ENCODE assay signal across 9 mouse cellular contexts in genomic region chr6:117828273-117828672, GRCm38 (mm10). TPM values are rescaled to one million over a fixed set of nuclear protein-coding genes. Genes with fewer than 3 reads are reported as not detected.
A peak's percentile ranks its signal among the peaks of the same experiment; 100 is the strongest.
DNase-seq lines count a peak whose midpoint lies in the region; ATAC-seq and TF ChIP-seq lines count a peak whose summit lies in the region.
"Had no signal": no experiment of that assay in that cellular context is flagged by ENCODE, and none has a peak within 500 bp of the region (broad histone marks: within the 10 kb centered on the region; RNA-seq: fewer than 3 reads in every experiment).

No protein-coding gene starts in this region.

- no peaks in the 10 kb centered on the region for H3K9me3 ChIP-seq in midbrain, embryonic 11.5 days (ENCODE audit: control insufficient read depth, low read length)
- H3K9me3 ChIP-seq in midbrain, embryonic 15.5 days = no peaks in the 10 kb centered on the region
- H3K9me3 ChIP-seq in forebrain, embryonic 13.5 days (replicated peaks) = no peaks in the 10 kb centered on the region
- no peaks in the 10 kb centered on the region for H3K9me3 ChIP-seq in hindbrain, postnatal 0 days (ENCODE audit: low read length)
- H3K9me3 ChIP-seq: heart, embryonic 13.5 days had no signal

- no peak overlapping the region for H3K27ac ChIP-seq in midbrain, embryonic 11.5 days (ENCODE audit: low read depth, low read length)
- no peak overlapping the region for H3K27ac ChIP-seq in midbrain, embryonic 15.5 days
- no peak overlapping the region for H3K27ac ChIP-seq in forebrain, embryonic 13.5 days
- H3K27ac ChIP-seq in hindbrain, postnatal 0 days = no peak overlapping the region
- no peak overlapping the region for H3K27ac ChIP-seq in liver, adult 2 months (replicated peaks; ENCODE audit: insufficient read depth, low read depth, low read length)
- H3K27ac ChIP-seq: heart, embryonic 13.5 days had no signal

- peak; percentile 38; the same call in 1 of the 2 replicates for ATAC-seq in midbrain, embryonic 11.5 days (ENCODE audit: low FRiP score)
- no peak; the same call in 1 of the 2 replicates for ATAC-seq in midbrain, embryonic 15.5 days (replicated peaks)
- ATAC-seq in forebrain, embryonic 13.5 days = peak; percentile 57; the same call in 1 of the 2 replicates
- ATAC-seq in hindbrain, postnatal 0 days = peak; percentile 51; the same call in 1 of the 2 replicates

- peak; percentile 86 for TF ChIP-seq CTCF in hindbrain, postnatal 0 days (IDR thresholded peaks at IDR 0.05; ENCODE audit: low read depth)
- peak; percentile 88 for TF ChIP-seq CTCF in liver, adult 2 months (IDR thresholded peaks at IDR 0.05; ENCODE audit: low read depth, low read length)

- no peak overlapping the region for H3K9ac ChIP-seq in midbrain, embryonic 11.5 days (ENCODE audit: low read length)
- H3K9ac ChIP-seq in midbrain, embryonic 15.5 days = no peak overlapping the region
- no peak overlapping the region for H3K9ac ChIP-seq in forebrain, embryonic 13.5 days
- H3K9ac ChIP-seq in hindbrain, postnatal 0 days (replicated peaks; ENCODE audit: low read length) = no peak overlapping the region
- H3K9ac ChIP-seq in liver, adult 2 months (ENCODE audit: low read depth, low read length) = no peak overlapping the region
- H3K9ac ChIP-seq: heart, embryonic 13.5 days had no signal

- no peak for TF ChIP-seq POLR2A in liver, adult 2 months (IDR thresholded peaks at IDR 0.05; ENCODE audit: extremely low read depth, insufficient read depth, low read length)

- H3K27me3 ChIP-seq in midbrain, embryonic 11.5 days (ENCODE audit: control insufficient read depth, insufficient read depth, low read length) = peaks cover 8% of the 10 kb centered on the region; the same call in 1 of the 2 replicates
- peaks cover 34% of the 10 kb centered on the region for H3K27me3 ChIP-seq in midbrain, embryonic 15.5 days (replicated peaks)
- peaks cover 7% of the 10 kb centered on the region; the same call in 1 of the 2 replicates for H3K27me3 ChIP-seq in forebrain, embryonic 13.5 days
- no peaks in the 10 kb centered on the region for H3K27me3 ChIP-seq in hindbrain, postnatal 0 days (ENCODE audit: insufficient read depth, low read length)
- no peaks in the 10 kb centered on the region for H3K27me3 ChIP-seq in liver, adult 2 months (ENCODE audit: control insufficient read depth, insufficient read depth, low read length)

- 18% methylated on average over 9 of the region's 9 CpGs for WGBS in midbrain, embryonic 11.5 days
- 18% methylated on average over 9 of the region's 9 CpGs for WGBS in midbrain, embryonic 15.5 days
- whole genome bisulfite sequencing in forebrain, embryonic 13.5 days = 18% methylated on average over 9 of the region's 9 CpGs
- WGBS in hindbrain, postnatal 0 days = 17% methylated on average over 9 of the region's 9 CpGs
- WGBS in liver, adult 2 months = 22% methylated on average over 9 of the region's 9 CpGs

- no peaks in the 10 kb centered on the region for H3K36me3 ChIP-seq in midbrain, embryonic 11.5 days (ENCODE audit: control insufficient read depth, insufficient read depth, low read length)
- H3K36me3 ChIP-seq in midbrain, embryonic 15.5 days (replicated peaks) = no peaks in the 10 kb centered on the region
- no peaks in the 10 kb centered on the region for H3K36me3 ChIP-seq in forebrain, embryonic 13.5 days (ENCODE audit: poor library complexity, severe bottlenecking)
- no peaks in the 10 kb centered on the region for H3K36me3 ChIP-seq in hindbrain, postnatal 0 days (ENCODE audit: insufficient read depth, low read length)
- H3K36me3 ChIP-seq in liver, adult 2 months (ENCODE audit: control insufficient read depth, insufficient read depth, low read length) = no peaks in the 10 kb centered on the region
- H3K36me3 ChIP-seq: heart, embryonic 13.5 days had no signal

- DNase-seq in midbrain, embryonic 11.5 days (ENCODE audit: low spot score, missing footprints) = peak; percentile 96
- peak; percentile 82 for DNase-seq in adrenal gland, postnatal 10 days
- peak; percentile 78 for DNase-seq in hindbrain, postnatal 0 days (ENCODE audit: low spot score)
- no peak for DNase-seq in liver, adult 2 months (ENCODE audit: extremely low read depth, low read depth, low spot score)
- peak; percentile 69 for DNase-seq in ovary, postnatal 36 days (ENCODE audit: low spot score)
- peak; percentile 41 to 74 for DNase-seq in urinary bladder, postnatal 4 days (ENCODE audit: low spot score in 2 of 2)

- H3K4me3 ChIP-seq in midbrain, embryonic 11.5 days (ENCODE audit: low read depth, low read length) = no peak overlapping the region
- no peak overlapping the region for H3K4me3 ChIP-seq in midbrain, embryonic 15.5 days
- H3K4me3 ChIP-seq in forebrain, embryonic 13.5 days = no peak overlapping the region
- H3K4me3 ChIP-seq in hindbrain, postnatal 0 days (ENCODE audit: low read length) = no peak overlapping the region
- H3K4me3 ChIP-seq in liver, adult 2 months (ENCODE audit: insufficient read depth, low read depth, low read length) = no peak overlapping the region
- H3K4me3 ChIP-seq: heart, embryonic 13.5 days had no signal

- no peaks in the 10 kb centered on the region for H3K4me1 ChIP-seq in midbrain, embryonic 11.5 days (ENCODE audit: control insufficient read depth, insufficient read depth, low read length)
- no peaks in the 10 kb centered on the region for H3K4me1 ChIP-seq in midbrain, embryonic 15.5 days
- H3K4me1 ChIP-seq in forebrain, embryonic 13.5 days = no peaks in the 10 kb centered on the region
- H3K4me1 ChIP-seq in hindbrain, postnatal 0 days (ENCODE audit: insufficient read depth, low read length) = no peaks in the 10 kb centered on the region
- no peaks in the 10 kb centered on the region for H3K4me1 ChIP-seq in liver, adult 2 months (ENCODE audit: control insufficient read depth, insufficient read depth, low read length)
- H3K4me1 ChIP-seq: heart, embryonic 13.5 days had no signal

- no peak overlapping the region for H3K4me2 ChIP-seq in midbrain, embryonic 11.5 days
- no peak overlapping the region for H3K4me2 ChIP-seq in midbrain, embryonic 15.5 days
- no peak overlapping the region for H3K4me2 ChIP-seq in forebrain, embryonic 13.5 days
- no peak overlapping the region for H3K4me2 ChIP-seq in hindbrain, postnatal 0 days (ENCODE audit: low read depth, low read length)
- H3K4me2 ChIP-seq: heart, embryonic 13.5 days had no signal

- no peaks in the 10 kb centered on the region for H3K79me2 ChIP-seq in liver, adult 2 months (ENCODE audit: control insufficient read depth, insufficient read depth, low read length)

RNA-seq across cellular contexts. Expression of gene Zfp637, which starts 12.7 kb away (rescaled TPM):
- 110 and 112 TPM in 2 replicates for polyA plus RNA-seq in midbrain, embryonic 11.5 days (2014; fragmentation: Nextera tagmentation; extraction: Ambion mirVana)
- 139 and 156 TPM in 2 replicates for polyA plus RNA-seq in midbrain, embryonic 15.5 days (2015; fragmentation: Nextera tagmentation; extraction: Ambion mirVana)
- total RNA-seq in adrenal gland, postnatal 10 days (2021) = 10 to 100 TPM; 30.9 to 38.0 TPM
- 185 and 192 TPM in 2 replicates for polyA plus RNA-seq in forebrain, embryonic 13.5 days (2015; fragmentation: Nextera tagmentation; extraction: Ambion mirVana)
- 110 and 122 TPM in 2 replicates for total RNA-seq in hindbrain, postnatal 0 days (2014; rRNA removed)
- 107 and 109 TPM in 2 replicates for polyA plus RNA-seq in hindbrain, postnatal 0 days (2015; fragmentation: Nextera tagmentation; extraction: Ambion mirVana)
- total RNA-seq in liver, adult 2 months (2014; rRNA removed) = 14.1 and 19.6 TPM in 2 replicates
- polyA plus RNA-seq in liver, adult 2 months (2012; rRNA removed) = 16.4 and 27.6 TPM in 2 replicates

RNA-seq across cellular contexts. Expression of gene Zfp239, which starts 33.6 kb away (rescaled TPM):
- 11.8 and 12.5 TPM in 2 replicates for polyA plus RNA-seq in midbrain, embryonic 11.5 days (2014; fragmentation: Nextera tagmentation; extraction: Ambion mirVana)
- 14.4 and 16.5 TPM in 2 replicates for polyA plus RNA-seq in midbrain, embryonic 15.5 days (2015; fragmentation: Nextera tagmentation; extraction: Ambion mirVana)
- total RNA-seq in adrenal gland, postnatal 10 days (2021) = 1 to 10 TPM; 1.9 to 2.7 TPM
- polyA plus RNA-seq in forebrain, embryonic 13.5 days (2015; fragmentation: Nextera tagmentation; extraction: Ambion mirVana) = 15.1 and 17.1 TPM in 2 replicates
- total RNA-seq in hindbrain, postnatal 0 days (2014; rRNA removed) = 19.6 and 22.1 TPM in 2 replicates
- 13.6 and 14.6 TPM in 2 replicates for polyA plus RNA-seq in hindbrain, postnatal 0 days (2015; fragmentation: Nextera tagmentation; extraction: Ambion mirVana)
- total RNA-seq in liver, adult 2 months (2014; rRNA removed) = 0.07 and 0.09 TPM in 2 replicates
- polyA plus RNA-seq in liver, adult 2 months (2012; rRNA removed) = 0.05 TPM in 1 of 2 replicates, not detected in the other

Comparison
In these comparisons a context has a peak if more than half of its experiments do, and no peak if none do; other contexts are left out.
1. RNA of gene Zfp239, which starts 33.6 kb away (polyA plus RNA-seq): 14.4 to 16.5 TPM in midbrain, embryonic 15.5 days, 15.1 to 17.1 TPM in forebrain, embryonic 13.5 days, 13.6 to 14.6 TPM in hindbrain, postnatal 0 days and 11.8 to 12.5 TPM in midbrain, embryonic 11.5 days; 0.05 TPM in liver, adult 2 months; every median in the first group is over 10 times any median in the second.